Mouse (Mus musculus): Measurements from ENCODE around the gene Carns1.

Gene Carns1

DNA sequence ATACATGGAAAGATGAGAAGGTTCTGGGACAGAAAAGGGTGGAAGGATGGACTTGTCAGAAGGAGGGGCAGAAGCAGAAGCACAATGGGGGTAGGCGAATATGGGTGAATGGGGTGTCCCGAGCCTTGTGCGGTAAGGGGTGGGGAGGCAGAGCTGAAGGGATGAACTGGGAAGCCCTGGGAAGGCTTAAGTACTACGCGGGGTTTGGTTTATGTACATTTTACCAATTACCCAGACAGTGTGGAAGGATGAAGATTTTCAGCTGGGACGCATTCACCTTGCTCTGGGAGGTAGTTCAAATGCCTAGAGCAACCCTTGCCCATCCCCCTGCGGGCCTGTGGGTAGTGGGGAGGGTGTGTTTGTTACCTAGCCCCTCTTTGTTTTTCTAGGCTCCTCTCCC lies 26.9 kb upstream of the Carns1 start:
- WGBS: 28% methylated on average over 7 of the region's 7 CpGs

DNA sequence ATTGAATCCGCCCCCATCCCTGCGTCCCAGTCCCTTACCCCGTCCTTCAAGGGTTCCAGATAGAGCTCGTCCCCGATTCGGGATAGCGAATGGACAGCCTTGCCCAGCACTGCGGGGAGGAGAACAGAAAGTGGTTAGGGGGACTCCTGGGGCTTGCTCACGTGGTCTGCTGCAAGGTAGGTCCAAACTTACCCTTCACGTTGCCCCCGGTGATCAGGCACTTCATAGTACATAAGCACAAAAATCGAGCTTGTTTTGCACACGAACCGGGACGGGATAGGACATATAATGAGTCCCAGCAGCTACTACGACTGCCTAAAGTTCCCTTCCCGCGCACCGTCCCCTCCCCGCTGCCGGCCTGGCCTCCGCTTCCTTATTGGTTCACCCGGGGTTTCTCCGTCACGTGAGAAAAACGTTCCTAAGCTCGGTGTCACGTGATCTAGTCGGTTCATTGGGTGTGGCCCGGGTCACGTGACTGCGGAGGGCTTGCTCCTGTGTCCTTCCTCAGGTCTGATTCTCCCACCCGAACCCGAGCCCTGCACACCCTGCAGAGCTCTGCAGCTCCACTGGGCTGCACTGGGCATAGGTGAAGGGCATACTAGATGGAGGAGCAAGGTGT lies 26.1 kb upstream of the Carns1 start, which contains the start of gene Rad9a:
Rad9a (minus strand) TSS at position 372 of the 619 bp plus-strand sequence.
- WGBS: under 1% methylated on average over 34 of the region's 34 CpGs

DNA sequence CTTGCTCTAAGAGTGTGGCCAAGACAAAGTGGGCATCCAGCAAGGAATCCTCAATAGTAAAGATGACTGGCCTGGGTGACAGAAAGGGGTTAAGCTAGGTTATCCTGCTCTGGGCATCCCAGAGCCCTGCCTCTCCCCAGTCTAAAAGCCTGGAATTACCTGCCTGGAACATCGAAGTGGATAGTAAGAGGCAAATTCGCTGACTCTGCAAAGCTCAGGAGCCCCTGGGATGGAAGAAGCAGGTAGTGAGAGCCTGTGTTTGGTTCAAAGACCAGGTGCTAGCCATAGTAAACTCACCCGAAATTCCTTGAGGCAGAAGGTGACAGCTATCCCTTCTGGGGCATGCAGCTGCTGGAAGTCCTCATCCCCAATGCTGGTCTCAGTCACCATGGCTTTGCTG lies 21.9 kb upstream of the Carns1 start:
- 77% methylated on average over 3 of the region's 3 CpGs for whole genome bisulfite sequencing

DNA sequence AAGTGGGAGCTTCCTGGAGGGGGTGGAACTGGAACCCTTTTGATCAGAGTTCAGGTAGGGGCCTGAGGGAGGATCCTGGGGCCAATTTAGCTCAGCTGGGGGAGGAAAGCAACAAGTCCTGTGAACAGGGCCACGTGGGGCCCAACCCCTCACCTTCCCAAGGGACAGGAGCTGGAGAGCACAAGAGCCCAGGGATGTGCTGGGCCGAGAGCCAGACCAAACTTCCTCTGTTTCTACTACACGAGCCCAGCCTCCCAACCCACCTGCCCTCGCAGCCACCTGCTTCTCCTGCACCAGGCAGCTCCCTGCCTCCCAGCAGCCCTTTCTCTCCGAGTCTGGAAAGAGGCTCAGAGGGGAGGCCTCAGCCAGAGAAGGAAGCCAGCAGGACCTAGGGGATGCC lies 21.3 kb upstream of the Carns1 start:
- 29% methylated on average over 5 of the region's 5 CpGs for WGBS

DNA sequence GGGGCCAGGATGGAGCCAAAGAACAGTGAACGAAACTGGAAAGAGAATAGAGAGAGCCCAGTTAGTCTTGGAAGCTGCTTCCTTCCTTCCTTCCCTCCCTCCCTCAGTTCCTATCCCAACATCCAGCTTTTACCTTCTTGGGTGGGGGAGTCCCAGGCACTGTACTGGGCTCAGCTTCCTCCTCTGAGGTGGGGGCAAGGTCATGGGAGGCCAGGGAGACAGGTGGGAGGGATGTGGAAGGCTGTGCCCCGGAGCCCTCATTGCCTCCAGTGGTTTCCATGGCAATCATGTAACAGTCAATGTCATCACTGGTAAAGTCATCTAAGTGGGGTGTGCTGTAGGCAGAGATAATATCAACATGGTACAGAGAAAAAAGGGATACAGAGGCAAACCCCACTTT lies 20.8 kb upstream of the Carns1 start:
- 24% methylated on average over 2 of the region's 2 CpGs for WGBS

DNA sequence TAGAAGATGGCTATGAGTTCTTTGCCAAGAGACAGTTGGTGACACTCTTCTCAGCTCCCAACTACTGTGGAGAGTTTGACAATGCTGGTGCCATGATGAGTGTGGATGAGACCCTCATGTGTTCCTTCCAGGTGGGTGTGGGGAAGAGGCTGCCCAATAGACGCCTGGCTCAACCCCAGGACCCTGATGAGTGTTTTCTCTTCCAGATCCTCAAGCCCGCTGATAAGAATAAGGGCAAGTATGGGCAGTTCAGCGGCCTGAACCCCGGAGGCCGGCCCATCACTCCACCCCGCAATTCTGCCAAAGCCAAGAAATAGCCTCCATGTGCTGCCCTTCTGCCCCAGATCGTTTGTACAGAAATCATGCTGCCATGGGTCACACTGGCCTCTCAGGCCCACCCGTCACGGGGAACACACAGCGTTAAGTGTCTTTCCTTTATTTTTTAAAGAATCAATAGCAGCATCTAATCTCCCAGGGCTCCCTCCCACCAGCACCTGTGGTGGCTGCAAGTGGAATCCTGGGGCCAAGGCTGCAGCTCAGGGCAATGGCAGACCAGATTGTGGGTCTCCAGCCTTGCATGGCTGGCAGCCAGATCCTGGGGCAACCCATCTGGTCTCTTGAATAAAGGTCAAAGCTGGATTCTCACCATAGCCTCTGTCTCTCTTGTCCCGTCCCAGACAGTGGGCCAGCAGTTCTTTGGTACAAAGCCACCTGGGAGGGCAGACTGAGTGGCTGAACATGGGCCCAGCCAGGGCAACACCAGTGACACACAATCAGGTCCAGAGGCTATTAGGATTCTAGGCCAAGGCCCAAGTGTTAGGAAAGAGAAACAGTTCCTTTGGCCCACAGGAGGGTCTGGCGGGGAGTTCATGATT lies 19.7 kb upstream of the Carns1 start:
- 67% methylated on average over 12 of the region's 12 CpGs for WGBS

DNA sequence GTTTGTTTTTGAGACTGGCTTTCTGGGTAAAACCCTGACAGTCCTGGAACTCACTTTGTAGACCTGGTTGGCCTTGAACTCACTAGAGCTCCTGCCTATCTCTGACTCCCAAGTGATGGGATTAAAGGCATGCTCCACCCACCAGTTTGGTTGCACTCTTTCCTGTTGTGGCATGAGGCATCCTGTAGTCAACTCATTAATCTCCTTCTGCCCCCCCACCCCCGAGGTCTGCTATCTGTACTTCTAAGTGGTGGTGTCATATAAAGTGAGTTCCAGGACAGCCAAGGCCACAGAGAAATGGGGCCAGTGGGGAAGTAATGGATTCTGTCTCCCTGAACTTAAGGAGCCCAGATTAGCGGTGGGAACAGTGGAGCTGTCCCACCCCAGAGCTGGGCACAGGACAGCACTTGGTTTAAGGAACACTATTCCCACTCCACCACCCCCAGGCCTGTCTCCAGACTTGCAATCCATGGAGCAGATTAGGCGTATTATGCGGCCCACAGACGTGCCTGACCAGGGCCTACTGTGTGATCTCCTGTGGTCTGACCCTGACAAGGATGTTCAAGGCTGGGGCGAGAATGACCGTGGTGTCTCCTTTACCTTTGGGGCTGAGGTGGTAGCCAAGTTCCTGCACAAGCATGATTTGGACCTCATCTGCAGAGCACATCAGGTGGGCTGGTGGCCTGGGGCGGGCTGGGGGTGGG lies 18.9 kb upstream of the Carns1 start:
- whole genome bisulfite sequencing: 85% methylated on average over 8 of the region's 8 CpGs

DNA sequence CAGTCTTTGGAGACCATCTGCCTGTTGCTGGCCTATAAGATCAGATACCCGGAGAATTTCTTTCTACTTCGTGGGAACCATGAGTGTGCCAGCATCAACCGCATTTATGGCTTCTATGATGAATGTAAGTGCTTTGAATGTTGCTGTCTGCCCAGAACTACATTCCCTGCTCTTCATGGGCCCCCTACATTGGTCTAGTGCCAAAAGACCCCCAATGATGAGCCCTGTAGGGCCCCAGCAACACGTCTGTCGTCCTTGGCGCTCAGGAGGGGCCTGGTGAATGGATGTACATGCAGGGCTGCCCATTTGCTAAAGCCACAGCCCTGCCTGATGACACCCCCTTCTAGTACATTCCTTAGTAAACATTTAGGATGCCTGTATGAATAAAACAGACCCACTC lies 17.9 kb upstream of the Carns1 start:
- WGBS: 32% methylated on average over 6 of the region's 6 CpGs

DNA sequence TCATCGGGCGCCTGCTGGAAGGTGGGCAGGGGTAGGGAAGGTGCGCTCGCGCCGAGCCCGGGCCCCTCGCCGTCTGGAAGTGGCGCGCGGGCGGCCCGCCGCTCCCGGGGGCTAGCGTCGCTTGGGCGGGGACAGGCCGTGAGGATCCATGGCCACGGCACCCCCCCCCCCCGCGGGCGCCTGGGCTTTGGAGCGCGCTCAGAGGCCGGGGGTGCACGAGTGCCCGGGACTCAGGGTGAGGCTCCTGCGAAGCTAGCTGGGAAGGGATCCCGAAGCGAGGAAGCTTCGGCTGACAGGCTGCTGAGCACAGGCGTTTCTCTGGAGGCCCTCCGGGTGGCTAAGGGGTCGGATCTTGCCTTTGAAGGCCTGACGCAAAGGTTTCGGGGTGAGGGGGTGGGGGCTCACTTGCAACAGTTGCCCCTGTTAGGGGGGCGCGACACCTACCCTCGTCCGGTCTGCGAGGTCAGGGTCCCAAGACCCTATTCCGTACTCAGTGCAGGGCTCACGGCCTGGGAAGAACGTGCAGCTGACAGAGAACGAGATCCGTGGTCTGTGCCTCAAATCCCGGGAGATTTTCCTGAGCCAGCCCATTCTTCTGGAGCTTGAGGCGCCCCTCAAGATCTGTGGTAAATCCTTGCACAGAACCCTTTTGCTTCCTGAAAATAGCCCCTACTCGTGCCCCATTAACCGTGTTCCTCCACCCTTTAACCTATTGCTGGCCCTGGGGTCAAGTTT lies 17.1 kb upstream of the Carns1 start:
- WGBS: under 1% methylated on average over 51 of the region's 52 CpGs

DNA sequence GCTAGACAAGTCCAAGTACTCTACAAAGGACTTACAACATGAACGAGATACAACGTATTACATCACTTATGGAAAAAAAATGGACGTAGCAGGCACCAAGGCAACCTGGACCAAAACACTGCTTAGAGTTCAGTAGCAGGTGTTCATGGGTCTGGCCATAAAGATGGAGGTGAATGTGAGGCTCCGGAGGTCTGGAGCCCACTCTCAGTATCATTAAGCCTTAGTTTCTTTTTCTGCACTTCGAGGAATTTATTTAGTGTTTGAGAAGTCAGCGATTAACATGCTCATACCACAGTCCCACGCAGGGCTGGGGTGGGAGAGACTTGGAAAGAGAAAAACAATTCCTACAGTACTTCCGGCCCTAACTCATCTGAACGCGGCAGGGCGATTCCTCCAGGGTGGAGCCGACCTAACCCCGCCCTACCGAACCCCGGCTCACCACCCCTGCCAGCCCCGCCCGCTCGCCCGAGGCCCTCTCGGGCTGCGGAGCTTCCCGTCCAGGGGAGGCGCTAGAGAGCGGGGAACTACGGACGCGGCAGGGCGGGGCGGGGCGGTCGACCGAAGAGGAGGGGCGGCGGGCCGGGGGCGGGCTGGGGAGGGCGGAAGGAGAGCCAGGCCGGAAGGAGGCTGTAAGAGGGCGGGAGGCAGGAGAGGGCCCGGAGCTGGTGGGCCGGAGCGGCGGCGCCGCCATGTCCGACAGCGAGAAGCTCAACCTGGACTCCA lies 16.4 kb upstream of the Carns1 start, which contains the start of gene Ppp1ca:
Ppp1ca (plus strand) TSS at position 538 of the 723 bp plus-strand sequence.
- WGBS: 2% methylated on average over 47 of the region's 47 CpGs

DNA sequence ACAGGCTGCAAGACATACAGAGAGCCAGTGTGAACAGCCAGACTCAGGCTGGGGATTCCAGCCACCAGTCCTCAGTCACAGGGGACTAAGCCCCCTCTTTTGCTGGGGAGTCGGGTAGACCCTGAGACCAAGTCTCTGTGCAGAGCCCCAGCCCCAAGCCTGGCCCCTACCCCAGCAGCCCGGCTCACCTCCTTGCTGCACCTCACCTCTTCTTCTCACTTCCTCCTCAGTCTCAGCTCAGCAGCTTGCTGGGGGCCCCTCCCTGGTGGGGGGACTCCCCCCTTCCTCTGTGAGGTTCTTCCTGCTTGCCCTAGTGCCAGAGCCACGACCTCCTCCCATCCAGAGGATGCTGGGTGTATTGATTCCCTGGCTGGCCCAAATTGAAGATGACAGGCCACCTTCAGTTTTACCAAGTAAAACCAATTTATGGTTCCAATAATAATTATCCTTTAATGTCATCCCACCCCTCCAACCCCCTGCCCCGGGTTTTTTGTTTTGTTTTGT lies 15.6 kb upstream of the Carns1 start, which contains the start of gene Tbc1d10c:
Tbc1d10c (minus strand) TSS at position 454 of the 504 bp plus-strand sequence.
- 65% methylated on average over 4 of the region's 4 CpGs for WGBS

DNA sequence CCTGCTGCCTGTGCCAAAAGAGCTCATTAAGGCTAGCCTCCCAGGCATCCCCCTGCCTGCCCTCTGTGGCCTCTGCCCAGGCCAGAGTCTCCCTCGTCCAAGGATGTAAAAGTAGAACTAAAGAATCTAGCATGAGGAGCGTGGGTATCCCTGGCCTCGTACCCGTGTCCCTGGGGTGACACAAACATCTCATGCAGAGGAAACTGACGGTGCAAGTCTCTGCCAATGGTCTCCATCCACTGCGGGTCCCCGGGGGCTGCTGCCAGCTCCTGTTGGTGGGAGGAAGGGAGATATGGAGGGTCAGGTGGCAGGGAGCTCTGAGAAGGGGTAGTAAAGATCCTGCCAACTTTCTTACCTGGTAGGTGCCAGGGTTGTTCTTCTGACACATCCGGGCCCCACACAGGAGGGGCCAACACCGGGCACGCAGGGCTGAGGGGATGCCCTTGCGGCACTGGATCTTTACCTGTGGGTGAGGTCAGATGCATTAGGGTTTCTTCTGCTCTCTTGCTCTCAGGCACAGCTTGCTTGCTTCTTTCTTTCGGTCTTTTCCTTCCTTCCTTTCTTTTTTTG lies 13.9 kb upstream of the Carns1 start:
- 92% methylated on average over 12 of the region's 12 CpGs for WGBS

DNA sequence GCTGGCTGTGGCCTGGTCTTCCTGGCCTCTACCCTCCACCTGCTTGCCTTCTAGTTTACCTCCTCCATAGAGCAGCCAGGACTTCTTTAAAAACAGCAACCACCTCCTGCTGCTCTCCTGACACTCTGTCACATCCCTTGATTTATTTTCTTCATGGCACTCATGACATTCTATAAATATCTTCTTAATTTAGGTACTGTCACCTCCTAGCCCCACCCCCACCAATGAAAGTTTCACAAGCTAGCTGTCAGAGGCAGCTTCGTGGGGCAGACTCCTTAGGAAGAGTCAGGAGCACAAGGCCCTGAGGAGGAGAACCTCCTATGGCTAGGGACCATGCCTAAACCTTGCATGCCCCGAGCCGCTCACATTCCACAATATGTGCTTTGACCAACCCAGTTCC lies 12.0 kb upstream of the Carns1 start:
- 82% methylated on average over 3 of the region's 3 CpGs for WGBS

DNA sequence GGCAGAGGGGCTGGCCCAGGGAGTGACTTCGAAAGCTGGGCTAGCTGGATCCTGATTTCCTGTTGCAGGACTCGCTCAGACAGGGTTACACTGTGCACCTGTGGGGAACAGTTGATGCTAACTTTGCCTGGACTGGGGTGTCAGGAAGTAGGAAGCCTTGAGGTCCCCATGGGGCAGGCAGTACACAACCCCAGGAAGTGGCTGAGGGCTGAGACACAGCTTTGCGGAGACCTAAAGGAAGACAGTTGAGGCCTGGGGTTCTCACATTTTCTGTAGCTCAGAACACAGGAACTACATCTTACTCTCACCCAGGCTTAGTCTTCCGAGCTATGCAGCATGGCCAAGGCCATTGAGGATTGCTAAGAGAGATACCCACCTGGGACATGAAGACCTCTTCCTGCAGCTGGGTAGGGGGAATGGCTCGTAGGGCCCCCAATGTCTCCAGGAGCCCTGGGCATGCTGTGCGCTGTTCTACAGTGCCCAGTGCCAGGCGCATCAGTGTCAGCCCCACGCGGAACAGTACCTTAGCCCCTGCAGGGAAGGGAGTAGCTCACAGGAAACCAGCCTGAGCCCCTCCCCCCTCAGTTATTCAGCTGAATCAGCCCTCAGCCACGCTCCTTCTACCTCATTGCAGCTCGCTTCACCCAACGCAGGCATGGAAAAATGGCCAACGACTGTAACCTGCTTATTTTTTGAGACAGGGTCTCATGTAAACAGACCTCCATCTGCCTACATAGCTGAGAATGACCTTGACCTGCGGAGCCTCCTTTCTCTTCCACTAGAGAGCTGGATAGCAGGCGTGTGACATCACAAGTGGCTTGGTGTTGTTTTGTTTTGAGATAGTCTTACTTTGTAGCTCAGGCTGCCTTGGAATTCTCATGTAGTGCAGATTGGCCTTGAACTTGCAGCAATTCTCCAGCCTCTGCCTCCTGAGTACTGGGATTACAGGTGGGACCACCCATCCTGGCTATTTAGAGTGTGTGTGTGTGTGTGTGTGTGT lies 10.0 kb upstream of the Carns1 start:
- 73% methylated on average over 15 of the region's 15 CpGs for WGBS

DNA sequence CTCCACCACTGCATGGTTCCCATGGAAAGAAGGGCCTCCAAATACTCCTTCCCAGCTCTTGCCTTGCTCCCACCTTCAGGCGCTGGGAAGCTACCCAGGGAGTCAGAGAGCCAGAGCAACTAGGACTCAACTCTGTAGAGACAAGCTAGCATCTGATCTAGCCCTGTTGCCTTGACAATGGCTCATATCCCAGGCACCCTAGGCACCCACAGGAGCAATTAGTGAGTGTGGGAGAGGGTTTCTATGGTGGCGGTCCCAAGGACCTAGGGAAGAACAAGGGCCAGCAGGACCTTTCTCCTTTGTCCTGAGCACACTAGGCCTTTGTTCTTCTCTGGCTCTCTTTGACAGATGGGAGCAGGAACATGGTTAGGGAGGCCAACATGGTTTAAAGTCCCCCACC lies 8.4 kb upstream of the Carns1 start:
- 63% methylated on average over 2 of the region's 2 CpGs for WGBS

DNA sequence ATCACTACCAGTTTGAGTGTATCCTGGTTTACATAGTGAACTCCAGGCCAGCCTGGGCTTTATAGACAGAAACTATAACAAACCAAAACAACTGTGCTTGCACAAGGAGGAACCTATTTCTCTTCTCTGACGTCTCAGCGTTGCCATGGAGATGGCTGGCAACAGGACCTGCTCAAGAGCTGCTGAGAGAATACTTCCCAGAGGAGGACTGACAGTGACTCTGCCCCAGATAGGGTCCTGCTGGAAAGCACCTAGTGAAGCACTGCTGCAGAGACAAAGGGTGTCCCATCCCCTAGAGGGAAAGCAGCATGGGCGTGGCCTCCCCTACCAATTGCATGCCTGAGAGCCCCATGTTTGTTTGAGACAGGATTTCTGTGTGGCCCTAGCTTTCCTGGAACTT lies 6.6 kb upstream of the Carns1 start:
- WGBS: 40% methylated on average over 3 of the region's 3 CpGs

DNA sequence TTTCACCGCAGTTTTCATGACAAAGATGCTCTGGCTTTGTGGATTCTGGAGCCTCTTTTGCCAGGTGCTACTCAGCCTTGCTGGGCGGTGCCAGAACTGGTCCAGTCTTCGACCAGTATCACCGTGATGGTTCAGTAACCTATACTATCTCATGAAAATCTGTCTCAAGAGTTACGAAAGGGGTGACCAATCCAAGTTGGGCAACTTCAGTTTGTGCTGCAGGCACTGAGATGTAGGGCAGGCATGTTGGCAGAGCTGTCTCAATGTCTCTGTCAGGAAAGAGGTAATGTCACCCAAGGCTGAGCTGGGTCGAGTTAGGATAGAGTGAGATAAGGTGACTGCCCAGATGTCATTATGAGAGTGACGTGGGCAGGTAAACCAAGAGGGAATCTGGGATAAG lies 5.1 kb upstream of the Carns1 start:
- WGBS: 92% methylated on average over 7 of the region's 7 CpGs

DNA sequence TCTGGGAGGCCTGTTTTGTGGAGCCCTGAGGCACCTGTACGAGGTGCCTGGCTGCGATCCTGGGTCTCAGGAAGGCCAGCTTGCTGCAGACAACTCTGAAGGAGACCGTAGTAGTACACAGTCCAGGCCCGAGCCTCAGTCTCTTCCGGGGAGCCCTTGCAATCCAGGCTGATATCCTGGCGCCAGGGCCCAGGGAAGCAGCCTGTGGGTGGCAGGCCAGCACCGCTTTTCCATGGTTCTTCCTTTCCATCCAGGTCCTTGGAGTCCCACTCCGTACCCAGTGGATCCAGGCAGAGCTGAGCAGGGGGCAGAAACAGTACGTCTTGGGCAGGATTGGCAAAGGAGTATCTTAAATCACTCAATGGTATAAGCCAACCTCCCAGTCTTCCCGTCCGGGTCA lies 2.4 kb downstream of the Carns1 start:
- 74% methylated on average over 11 of the region's 11 CpGs for WGBS

Measured in cerebral cortex, adult 2 months (tissue).